Mouse (Mus musculus): ENCODE data around the gene Gsdma.
"Not testable (repeated sequence)": the region's sequence is repeated elsewhere in the genome, so short reads cannot be mapped to it uniquely, and the experiment has no call there.

Gsdma gene

GRCm38 (mm10) chr11:98664091-98664490 lies at the start of gene Gsdma:
TSS of gene Gsdma (plus strand) at chr11:98664351.
- no peak for DNase-seq (ENCODE audit: low spot score in 2 of 2)

GRCm38 (mm10) chr11:98620791-98621190 lies 43.4 kb upstream of the Gsdma start:
- peak in 1 of 2 experiments; percentile 1 for DNase-seq (ENCODE audit: low spot score in 2 of 2)

DNA sequence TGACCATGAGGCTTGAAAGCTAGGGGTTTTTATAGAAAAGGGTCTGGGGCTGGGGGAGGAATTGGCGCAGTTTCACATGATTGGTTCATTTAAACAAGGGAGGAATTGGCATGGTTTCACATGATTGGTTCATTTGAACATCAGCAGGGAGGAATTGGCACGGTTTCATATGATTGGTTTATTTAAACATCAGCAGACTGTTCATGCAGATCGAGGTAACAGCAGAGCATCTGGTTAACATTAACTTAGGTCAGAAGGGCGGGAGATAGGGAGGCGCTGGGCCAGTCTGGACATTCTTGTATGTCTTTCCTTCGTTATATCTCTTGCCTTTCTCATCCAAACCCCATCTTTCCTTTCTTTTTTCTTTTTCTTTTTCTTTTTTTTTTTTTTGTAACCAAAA lies 40.2 kb upstream of the Gsdma start:
- not testable (repeated sequence) for DNase-seq (ENCODE audit: low spot score in 2 of 2)

GRCm38 (mm10) chr11:98624381-98624780 lies 39.8 kb upstream of the Gsdma start:
- not testable (repeated sequence) for DNase-seq (ENCODE audit: low spot score in 2 of 2)

DNA sequence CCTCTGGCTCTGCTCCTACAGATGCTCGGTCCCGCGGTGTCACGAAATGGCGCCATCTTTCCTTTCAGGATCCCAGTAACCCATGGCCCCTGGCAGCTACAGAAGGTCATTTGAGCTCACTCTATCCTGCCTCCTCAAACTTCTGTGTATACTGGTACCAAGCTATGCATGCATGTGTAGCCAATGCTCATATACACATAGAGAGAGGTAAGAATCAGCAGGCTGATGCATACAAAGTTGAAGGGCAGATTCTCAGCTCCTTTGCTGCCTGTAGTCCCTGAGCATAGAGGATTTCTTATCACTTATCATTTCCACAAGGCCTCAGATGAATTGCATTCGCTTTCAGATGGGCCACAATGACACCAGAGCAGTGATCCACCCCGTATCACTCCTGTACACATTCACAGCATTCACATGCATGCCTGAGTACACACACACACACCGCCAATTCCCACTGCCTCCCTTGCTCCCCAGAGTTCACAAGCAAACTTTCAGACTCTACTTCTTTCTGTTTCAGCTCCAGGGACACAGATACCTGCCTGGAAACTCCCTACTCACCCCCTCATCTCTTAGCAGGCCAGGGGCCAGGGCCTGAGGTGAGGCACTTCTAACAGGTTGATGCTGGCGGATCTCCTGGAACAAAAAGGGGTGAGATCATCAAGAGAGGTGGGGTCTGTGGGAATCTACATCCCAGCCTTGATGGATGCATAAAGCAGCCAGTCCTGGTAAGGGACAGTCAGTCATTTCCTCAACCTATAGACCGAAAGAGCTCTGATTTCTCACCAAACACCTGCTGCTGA lies 38.3 kb upstream of the Gsdma start, which contains the start of the genes Gm12355 and Gsdma3:
Gene Gm12355, minus strand, starts transcription at position 51 of the 800 bp plus-strand sequence.
Gene Gsdma3, plus strand, starts transcription at position 750 of the 800 bp plus-strand sequence.
- DNase-seq (ENCODE audit: low spot score in 2 of 2), result no peak

DNA sequence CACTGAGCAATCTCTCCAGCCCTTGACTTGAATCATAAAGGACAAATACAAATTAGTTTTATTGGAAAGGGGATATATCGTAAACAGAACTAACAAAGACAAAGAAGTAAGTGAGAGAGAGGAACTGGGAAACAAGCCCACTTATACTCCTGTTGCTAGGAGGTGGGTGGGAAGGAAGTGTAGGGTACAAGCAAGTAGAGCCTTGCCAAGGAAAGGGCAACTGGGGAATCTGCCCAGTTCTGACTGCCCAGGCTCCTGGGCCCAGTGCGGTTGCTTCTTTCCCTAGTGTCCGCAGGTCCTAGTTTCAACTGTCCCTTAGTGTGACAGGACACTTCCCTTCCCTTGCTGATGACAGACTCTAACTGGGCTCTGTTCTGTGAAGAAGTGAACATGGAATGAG lies 35.4 kb upstream of the Gsdma start:
- no peak for DNase-seq (ENCODE audit: low spot score in 2 of 2)

- DNase-seq (ENCODE audit: low spot score in 2 of 2), result no peak
Measured at GRCm38 (mm10) chr11:98630646-98631045, 33.5 kb upstream of the Gsdma start.

DNA sequence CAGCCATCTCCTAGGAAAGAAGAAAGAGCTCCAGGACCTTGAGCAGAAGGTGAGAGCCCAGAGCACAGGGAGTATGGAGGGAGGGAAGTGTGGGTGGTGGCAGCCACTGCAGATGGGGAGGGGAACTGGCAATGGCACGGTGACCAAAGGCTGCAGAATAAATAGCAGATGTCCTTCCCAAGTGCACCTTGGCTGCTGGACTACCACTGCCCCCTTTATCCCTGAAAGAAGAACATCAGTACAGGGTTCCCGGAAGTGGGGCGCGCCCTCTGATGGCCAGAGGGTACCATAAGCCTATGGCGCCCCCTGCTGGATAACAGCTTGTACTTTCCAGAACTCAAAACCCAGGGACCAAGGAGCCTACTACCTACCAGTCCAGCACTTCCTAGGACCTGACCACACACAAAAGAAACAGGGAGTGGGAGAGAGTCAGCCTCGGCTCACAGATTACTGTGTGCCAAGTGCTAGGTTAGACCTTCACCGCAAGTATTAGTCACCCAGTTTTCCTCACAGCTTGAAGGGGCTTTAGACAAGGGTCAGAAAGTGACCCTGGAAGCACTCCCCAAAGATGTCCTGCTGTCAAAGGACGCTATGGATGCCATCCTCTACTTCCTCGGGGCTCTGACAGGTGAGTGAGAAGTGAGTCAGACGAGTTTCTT lies 28.7 kb upstream of the Gsdma start:
- DNase-seq (ENCODE audit: low spot score in 2 of 2), result peak; percentile 10 to 55

- DNase-seq (ENCODE audit: low spot score in 2 of 2), result no peak
Measured at GRCm38 (mm10) chr11:98637501-98637900, 26.6 kb upstream of the Gsdma start.

- DNase-seq (ENCODE audit: low spot score in 2 of 2), result no peak
Measured at GRCm38 (mm10) chr11:98640091-98640490, 24.1 kb upstream of the Gsdma start.

DNA sequence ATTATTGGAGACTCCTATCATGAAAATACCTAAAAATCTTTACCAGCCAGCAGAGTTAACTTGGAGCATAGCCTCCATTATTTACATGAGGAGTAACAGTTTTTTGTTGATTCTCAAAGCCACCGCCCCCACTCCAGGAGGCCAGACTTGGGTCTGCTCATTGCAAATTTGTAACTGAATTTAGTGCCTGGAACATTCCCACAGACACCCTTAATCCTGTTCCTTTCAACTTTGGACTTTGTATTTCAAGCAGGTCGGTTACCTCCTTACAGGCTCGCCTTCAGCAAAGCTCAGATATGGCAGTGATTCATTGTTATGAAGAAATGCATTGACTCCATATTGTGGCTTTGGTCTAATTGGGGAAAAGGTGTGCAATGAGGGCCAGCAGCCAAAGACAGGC lies 19.4 kb upstream of the Gsdma start:
- DNase-seq (ENCODE audit: low spot score in 2 of 2), result no peak

DNA sequence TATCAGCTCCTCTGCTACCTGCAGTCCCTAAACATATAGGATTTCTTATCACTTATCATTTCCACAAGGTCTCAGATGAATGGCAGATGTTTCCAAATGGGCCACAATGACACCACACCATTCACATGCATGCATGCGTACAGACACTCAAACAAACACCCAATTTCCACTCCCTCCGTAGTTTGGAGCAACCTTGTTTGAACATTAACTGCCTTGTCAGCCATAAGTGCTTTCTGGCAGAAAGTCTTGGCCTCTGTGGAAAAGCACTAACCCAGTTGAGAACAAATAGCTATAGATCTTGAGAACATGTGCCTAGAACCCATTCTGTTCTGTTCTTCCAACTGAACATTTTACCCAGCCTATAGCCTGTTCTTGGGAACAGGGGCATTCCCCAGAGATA lies 18.2 kb upstream of the Gsdma start:
- DNase-seq (ENCODE audit: low spot score in 2 of 2), result no peak

DNA sequence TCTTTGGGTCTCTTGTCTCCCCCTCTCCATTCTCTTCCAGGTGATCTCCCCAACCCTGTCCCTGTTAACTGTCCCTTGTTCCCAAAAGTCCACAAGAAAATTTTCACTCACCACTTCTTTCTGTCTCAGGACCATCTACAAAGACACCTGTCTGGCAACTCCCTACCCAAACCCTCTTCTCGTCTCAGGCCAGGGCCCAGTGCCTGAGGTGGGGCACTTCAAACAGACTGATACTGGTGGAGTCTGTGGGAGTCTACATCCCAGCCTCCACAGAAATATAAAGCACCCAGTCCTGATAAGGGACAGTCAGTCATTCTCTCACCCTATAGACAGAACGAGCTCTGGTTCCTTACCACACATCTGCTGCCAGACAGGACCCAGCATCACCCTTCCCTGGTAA lies 17.7 kb upstream of the Gsdma start, which contains the start of gene Gsdma2:
Gene Gsdma2, plus strand, starts transcription at position 301 of the 400 bp plus-strand sequence.
- no peak for DNase-seq (ENCODE audit: low spot score in 2 of 2)

GRCm38 (mm10) chr11:98655076-98655475 lies 9.1 kb upstream of the Gsdma start:
- peak; percentile 28 to 72 for DNase-seq (ENCODE audit: low spot score in 2 of 2)

- peak in 1 of 2 experiments; percentile 60 for DNase-seq (ENCODE audit: low spot score in 2 of 2)
Measured at GRCm38 (mm10) chr11:98660517-98660916, 3.6 kb upstream of the Gsdma start.

- DNase-seq (ENCODE audit: low spot score in 2 of 2), result no peak
Measured at GRCm38 (mm10) chr11:98668984-98669383, 4.8 kb downstream of the Gsdma start.

DNA sequence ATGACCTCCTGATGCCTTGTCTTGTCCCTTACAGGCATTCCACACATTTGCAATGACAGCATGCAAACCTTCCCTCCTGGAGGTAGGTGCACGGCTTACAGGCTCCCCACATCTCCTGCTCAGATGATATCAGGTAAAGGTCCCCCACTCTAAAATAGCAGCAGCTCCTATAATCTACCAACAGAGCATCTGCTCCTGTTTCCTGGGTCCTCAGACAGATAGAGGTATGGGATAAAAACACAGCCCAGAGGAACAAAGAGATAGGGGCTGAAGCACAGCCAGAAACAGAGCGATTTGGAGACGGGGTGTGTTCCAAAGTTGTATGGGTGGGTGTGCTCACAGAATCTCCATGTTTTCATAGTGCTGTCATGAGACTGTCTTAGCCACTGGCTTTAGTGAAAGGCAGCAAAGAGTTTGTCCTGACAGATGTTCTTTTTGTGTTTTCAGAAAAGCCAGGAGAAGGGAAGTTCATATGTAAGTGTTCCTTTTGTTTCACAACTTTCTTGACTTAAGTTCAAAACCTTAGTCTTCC lies 7.2 kb downstream of the Gsdma start:
- no peak for DNase-seq (ENCODE audit: low spot score in 2 of 2)

GRCm38 (mm10) chr11:98671857-98672256 lies 7.7 kb downstream of the Gsdma start:
- DNase-seq (ENCODE audit: low spot score in 2 of 2), result peak in 1 of 2 experiments; percentile 50

DNA sequence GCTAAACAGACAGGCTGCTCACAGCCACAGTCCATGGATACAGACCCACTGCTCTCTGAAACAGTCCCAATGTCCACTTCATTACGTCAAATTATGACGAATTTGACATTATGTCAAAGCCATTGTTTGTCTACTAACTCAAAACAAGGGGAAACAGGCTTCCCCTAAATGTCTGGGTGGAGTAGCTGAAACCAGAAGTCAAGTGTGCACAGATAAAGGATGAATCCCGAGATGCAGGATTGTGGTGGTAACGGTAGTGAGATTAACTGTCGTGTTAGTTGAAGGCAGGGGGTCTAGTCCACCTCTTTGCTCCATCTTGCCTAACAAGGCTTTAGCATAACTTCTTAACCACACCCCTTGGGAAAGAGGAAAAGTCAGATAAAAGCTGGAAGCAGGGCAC lies 8.3 kb downstream of the Gsdma start:
- DNase-seq (ENCODE audit: low spot score in 2 of 2), result no peak

DNA sequence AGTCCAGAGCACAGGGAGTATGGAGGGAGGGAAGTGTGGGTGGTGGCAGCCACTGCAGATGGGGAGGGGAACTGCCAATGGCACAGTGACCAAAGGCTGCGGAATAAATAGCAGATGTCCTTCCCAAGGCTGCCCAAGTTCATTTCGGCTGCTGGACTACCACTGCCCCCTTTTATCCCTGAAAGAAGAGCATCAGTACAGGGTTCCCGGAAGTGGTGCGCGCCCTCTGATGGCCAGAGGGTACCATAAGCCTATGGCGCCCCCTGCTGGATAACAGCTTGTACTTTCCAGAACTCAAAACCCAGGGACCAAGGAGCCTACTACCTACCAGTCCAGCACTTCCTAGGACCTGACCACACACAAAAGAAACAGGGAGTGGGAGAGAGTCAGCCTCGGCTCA lies 9.0 kb downstream of the Gsdma start:
- peak in 1 of 2 experiments; percentile 74 for DNase-seq (ENCODE audit: low spot score in 2 of 2)

- DNase-seq (ENCODE audit: low spot score in 2 of 2), result no peak
Measured at GRCm38 (mm10) chr11:98675829-98676363, 11.7 kb downstream of the Gsdma start.

GRCm38 (mm10) chr11:98680023-98680422 lies 15.9 kb downstream of the Gsdma start:
- no peak for DNase-seq (ENCODE audit: low spot score in 2 of 2)

Data from spleen, postnatal 10 days (tissue).